Mouse (Mus musculus) forebrain, embryonic 10.5 days (tissue): ENCODE measurements around the gene Tmtc1. TPM values are rescaled to one million over a fixed set of nuclear protein-coding genes. Genes with fewer than 3 reads are reported as not detected.

Source experiments
- DNase-seq: peaks from one replicate; pipeline ENCODE4 v3.0.0-alpha.2; 2017; ENCODE audit warnings: low spot score; ENCODE audit errors: extremely low spot score
- H3K27ac ChIP-seq: fragments of 300-500 bp; sonication (generic); 2 replicates; pipeline ENCODE4 v1.5.1; 2016; ENCODE audit warnings: mild to moderate bottlenecking
- H3K27me3 ChIP-seq: fragments of 300-500 bp; sonication (generic); 2 replicates; pipeline ENCODE4 v1.6.1; 2016; ENCODE audit warnings: mild to moderate bottlenecking; ENCODE audit not compliant: poor library complexity, severe bottlenecking
- H3K36me3 ChIP-seq: fragments of 300-500 bp; sonication (generic); replicated peaks from 2 replicates; pipeline ENCODE4 v1.6.1; 2016; ENCODE audit warnings: mild to moderate bottlenecking, moderate library complexity
- H3K4me1 ChIP-seq: fragments of 300-500 bp; sonication (generic); 2 replicates; pipeline ENCODE4 v1.6.1; 2016
- H3K4me3 ChIP-seq: fragments of 300-500 bp; sonication (generic); 2 replicates; pipeline ENCODE4 v1.5.1; 2016; ENCODE audit warnings: mild to moderate bottlenecking, moderate library complexity
- H3K9me3 ChIP-seq: fragments of 300-500 bp; sonication (generic); 2 replicates; pipeline ENCODE4 v1.6.1; 2016; ENCODE audit warnings: mild to moderate bottlenecking, moderate library complexity
- WGBS: fragments of 180-500 bp; shearing (Covaris S2); methylation state at CpG from one replicate; pipeline ENCODE4 v1.1.7; 2016; 5-methylcytosine and 5-hydroxymethylcytosine counted together
- polyA plus RNA-seq: library from polyadenylated mRNA; unstranded; fragments of >200 nt; fragmentation: Nextera tagmentation; extraction: Ambion mirVana; gene quantifications from 2 replicates; pipeline ENCODE4 v1.2.1, GENCODE M21; 2016

The Tmtc1 gene
- polyA plus RNA-seq, 1 experiment from 2014 or later: 0.20 TPM

- H3K4me1 ChIP-seq: peaks cover 12% of the 10 kb centered on the region; the same call in 1 of the 2 replicates
These were observed 116.1 kb downstream of the Tmtc1 start for GRCm38 (mm10) chr6:148328130-148328529.

GRCm38 (mm10) chr6:148318736-148319135 lies 125.5 kb downstream of the Tmtc1 start:
- no peaks in the 10 kb centered on the region for H3K27me3 ChIP-seq
- no peaks in the 10 kb centered on the region for H3K9me3 ChIP-seq
- H3K4me1 ChIP-seq: no peaks in the 10 kb centered on the region
- no peak for DNase-seq
- no peaks in the 10 kb centered on the region for H3K36me3 ChIP-seq
- no peak overlapping the region for H3K27ac ChIP-seq
- H3K4me3 ChIP-seq: no peak overlapping the region

More at GRCm38 (mm10) chr6:148328130-148328529, 116.1 kb downstream of the Tmtc1 start:
- H3K27me3 ChIP-seq: no peaks in the 10 kb centered on the region
- DNase-seq: no peak
- H3K27ac ChIP-seq: no peak overlapping the region
- H3K36me3 ChIP-seq: no peaks in the 10 kb centered on the region
- WGBS: 81% methylated on average over 6 of the region's 6 CpGs
- no peak overlapping the region for H3K4me3 ChIP-seq
- H3K9me3 ChIP-seq: no peaks in the 10 kb centered on the region

- H3K4me1 ChIP-seq: peaks cover 19% of the 10 kb centered on the region
- H3K9me3 ChIP-seq: no peaks in the 10 kb centered on the region
- no peaks in the 10 kb centered on the region for H3K36me3 ChIP-seq
- DNase-seq: no peak
- no peak overlapping the region for H3K4me3 ChIP-seq
- H3K27me3 ChIP-seq: no peaks in the 10 kb centered on the region
- no peak overlapping the region for H3K27ac ChIP-seq
- WGBS: 92% methylated on average over 5 of the region's 5 CpGs
These were observed 128.6 kb downstream of the Tmtc1 start for GRCm38 (mm10) chr6:148315571-148316080.

GRCm38 (mm10) chr6:148315106-148315505 lies 129.1 kb downstream of the Tmtc1 start:
- Histone ChIP-seq H3K4me1 (peaks cover 24% of the 10 kb centered on the region), H3K9me3 (no peaks in the 10 kb centered on the region), H3K36me3 (no peaks in the 10 kb centered on the region), H3K4me3 (no peak overlapping the region), H3K27me3 (no peaks in the 10 kb centered on the region), H3K27ac (no peak overlapping the region)
- no peak for DNase-seq

- no peaks in the 10 kb centered on the region for H3K36me3 ChIP-seq
- H3K27ac ChIP-seq: 0 out of 2 replicates have a peak overlapping the region, but pooled peaks have one; percentile 49
- WGBS: 16% methylated on average over 2 of the region's 2 CpGs
- no peaks in the 10 kb centered on the region for H3K9me3 ChIP-seq
- no peak for DNase-seq
- no peak overlapping the region for H3K4me3 ChIP-seq
- 0 out of 2 replicates have a peak, but pooled peaks cover 5% of the 10 kb centered on the region for H3K27me3 ChIP-seq
- H3K4me1 ChIP-seq: peaks cover 27% of the 10 kb centered on the region
These were observed 133.2 kb downstream of the Tmtc1 start for GRCm38 (mm10) chr6:148310981-148311380.

- H3K36me3 ChIP-seq: no peaks in the 10 kb centered on the region
- no peak for DNase-seq
- H3K4me1 ChIP-seq: peaks cover 19% of the 10 kb centered on the region
- 95% methylated on average over 5 of the region's 5 CpGs for WGBS
- H3K27ac ChIP-seq: no peak overlapping the region
- no peaks in the 10 kb centered on the region for H3K9me3 ChIP-seq
- H3K4me3 ChIP-seq: no peak overlapping the region
- 0 out of 2 replicates have a peak, but pooled peaks cover 5% of the 10 kb centered on the region for H3K27me3 ChIP-seq
These were observed 138.4 kb downstream of the Tmtc1 start for GRCm38 (mm10) chr6:148305821-148306220.

GRCm38 (mm10) chr6:148305191-148305590 lies 139.0 kb downstream of the Tmtc1 start:
- no peak for DNase-seq
- Histone ChIP-seq H3K4me1 (peaks cover 13% of the 10 kb centered on the region), H3K27me3 (0 out of 2 replicates have a peak, but pooled peaks cover 5% of the 10 kb centered on the region), H3K4me3 (no peak overlapping the region), H3K36me3 (no peaks in the 10 kb centered on the region), H3K9me3 (no peaks in the 10 kb centered on the region), H3K27ac (no peak overlapping the region)
- WGBS: 89% methylated on average over 3 of the region's 3 CpGs

- Histone ChIP-seq H3K9me3 (no peaks in the 10 kb centered on the region), H3K36me3 (no peaks in the 10 kb centered on the region), H3K4me3 (no peak overlapping the region), H3K27ac (no peak overlapping the region), H3K27me3 (no peaks in the 10 kb centered on the region), H3K4me1 (peaks cover 11% of the 10 kb centered on the region)
- WGBS: 84% methylated on average over 2 of the region's 2 CpGs
- no peak for DNase-seq
These were observed 141.9 kb downstream of the Tmtc1 start for GRCm38 (mm10) chr6:148302261-148302660.

- Histone ChIP-seq H3K27me3 (no peaks in the 10 kb centered on the region), H3K36me3 (no peaks in the 10 kb centered on the region), H3K4me3 (no peak overlapping the region), H3K27ac (peak overlapping the region; percentile 31; the same call in 1 of the 2 replicates), H3K9me3 (no peaks in the 10 kb centered on the region), H3K4me1 (peaks cover 25% of the 10 kb centered on the region)
- 56% methylated on average over 4 of the region's 4 CpGs for WGBS
- DNase-seq: no peak
These were observed 147.1 kb downstream of the Tmtc1 start for GRCm38 (mm10) chr6:148297086-148297485.

- peak overlapping the region; percentile 36; the same call in 1 of the 2 replicates for H3K27ac ChIP-seq
- H3K4me3 ChIP-seq: no peak overlapping the region
- H3K9me3 ChIP-seq: no peaks in the 10 kb centered on the region
- H3K4me1 ChIP-seq: peaks cover 24% of the 10 kb centered on the region
- no peak for DNase-seq
- no peaks in the 10 kb centered on the region for H3K36me3 ChIP-seq
- H3K27me3 ChIP-seq: no peaks in the 10 kb centered on the region
These were observed 147.8 kb downstream of the Tmtc1 start for GRCm38 (mm10) chr6:148296418-148296817.

GRCm38 (mm10) chr6:148294506-148294905 lies 149.7 kb downstream of the Tmtc1 start:
- Histone ChIP-seq H3K4me1 (peaks cover 24% of the 10 kb centered on the region), H3K27me3 (no peaks in the 10 kb centered on the region), H3K36me3 (no peaks in the 10 kb centered on the region), H3K4me3 (no peak overlapping the region), H3K27ac (0 out of 2 replicates have a peak overlapping the region, but pooled peaks have one; percentile 27), H3K9me3 (no peaks in the 10 kb centered on the region)
- 36% methylated on average over 4 of the region's 4 CpGs for WGBS
- DNase-seq: no peak

- Histone ChIP-seq H3K9me3 (no peaks in the 10 kb centered on the region), H3K36me3 (no peaks in the 10 kb centered on the region), H3K27ac (no peak overlapping the region), H3K4me3 (no peak overlapping the region), H3K27me3 (no peaks in the 10 kb centered on the region), H3K4me1 (peaks cover 8% of the 10 kb centered on the region)
- no peak for DNase-seq
These were observed 153.3 kb downstream of the Tmtc1 start for GRCm38 (mm10) chr6:148290865-148291264.

GRCm38 (mm10) chr6:148283224-148283881 lies 160.8 kb downstream of the Tmtc1 start:
- no peak overlapping the region for H3K27ac ChIP-seq
- no peak for DNase-seq

More at GRCm38 (mm10) chr6:148283224-148283881, 160.8 kb downstream of the Tmtc1 start:
- Histone ChIP-seq H3K36me3 (no peaks in the 10 kb centered on the region), H3K9me3 (no peaks in the 10 kb centered on the region), H3K27me3 (no peaks in the 10 kb centered on the region), H3K4me3 (no peak overlapping the region), H3K4me1 (no peaks in the 10 kb centered on the region)
- WGBS: 87% methylated on average over 4 of the region's 4 CpGs
